Comparison of ENCODE assay signal across 12 mouse cellular contexts in the genomic region with DNA sequence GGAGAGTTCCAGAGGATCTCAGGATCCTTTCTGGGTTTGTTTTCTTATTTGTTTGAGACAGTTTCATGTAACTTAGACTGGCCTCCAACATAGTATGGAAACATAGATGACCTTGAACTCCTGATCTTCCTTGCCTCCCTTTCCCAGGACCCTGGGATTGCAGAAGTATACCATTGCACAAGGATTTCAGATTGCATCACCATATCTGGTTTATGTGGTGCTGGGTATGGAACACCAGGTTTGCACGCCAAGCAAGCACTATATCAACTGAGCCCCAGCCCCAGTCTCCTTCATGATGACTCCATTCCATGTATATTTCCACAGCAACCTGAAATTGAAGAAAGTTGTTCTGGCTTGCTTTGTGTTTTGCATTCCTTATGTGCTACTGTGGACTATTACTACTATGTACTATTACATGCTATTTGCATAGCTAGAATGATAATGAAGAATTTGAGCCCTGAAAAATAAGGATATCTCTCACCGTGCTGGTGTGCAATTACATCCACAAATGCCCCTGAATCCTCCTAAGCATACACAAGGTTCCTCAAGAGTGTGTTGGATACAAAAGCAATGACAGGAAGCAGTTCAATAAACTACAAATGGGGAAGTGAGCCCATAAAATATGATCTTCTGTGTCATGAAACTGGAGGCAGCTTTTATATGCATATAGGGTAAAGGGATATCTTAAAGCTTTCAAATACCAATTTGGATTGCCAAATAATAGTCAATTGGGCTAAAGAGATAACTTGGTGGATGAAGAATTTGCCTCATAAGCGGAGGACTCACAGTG.
"Had no signal": no experiment of that assay in that cellular context is flagged by ENCODE, and none has a peak within 500 bp of the region (broad histone marks: within the 10 kb centered on the region; RNA-seq: fewer than 3 reads in every experiment).

No protein-coding gene starts in this region.

- H3K4me3 ChIP-seq: limb, embryonic 12.5 days; liver, embryonic 13.5 days; lung, embryonic 15.5 days; megakaryocyte, embryonic 14.5 days; midbrain, embryonic 13.5 days had no signal

- H3K27ac ChIP-seq: limb, embryonic 12.5 days; liver, embryonic 13.5 days; lung, embryonic 15.5 days; midbrain, embryonic 13.5 days had no signal

- DNase-seq: kidney, adult 8-10 months; kidney, postnatal 25 days; liver; liver, embryonic 13.5 days; liver, postnatal 0 days; lung, postnatal 14 days; thymus, postnatal 36 days had no signal

- ATAC-seq: intestine, postnatal 0 days; liver, postnatal 0 days; midbrain, embryonic 13.5 days had no signal
